Mouse (Mus musculus) stomach, postnatal 0 days (tissue): ENCODE measurements at regions not wholly inside any gene's neighbourhood (a gene's known extent, or its start where the extent isn't known, plus 50 kb on each side); places are given as distances from the start of the nearest gene placed in this dataset.
A peak's percentile ranks its signal among the peaks of the same experiment; 100 is the strongest.

Experiments
- ATAC-seq: fragments of 200-750 bp; cut with Nextera tagmentation; 2 replicates; pipeline ENCODE4 v1.8.0; 2017; ENCODE audit not compliant: low FRiP score, low TSS enrichment
- DNase-seq: peaks from one replicate; pipeline ENCODE4 v3.0.0-alpha.2; 2016; ENCODE audit warnings: low spot score
- H3K27ac ChIP-seq: fragments of 300-500 bp; sonication (generic); replicated peaks from 2 replicates; pipeline ENCODE4 v1.5.1; 2014; ENCODE audit warnings: mild to moderate bottlenecking, control low read depth
- H3K27me3 ChIP-seq: fragments of 300-500 bp; sonication (generic); 2 replicates; pipeline ENCODE4 v1.6.1; 2014; ENCODE audit warnings: low read length; ENCODE audit not compliant: control insufficient read depth, insufficient read depth
- H3K36me3 ChIP-seq: fragments of 300-500 bp; sonication (generic); 2 replicates; pipeline ENCODE4 v1.6.1; 2014; ENCODE audit warnings: low read length, mixed read lengths; ENCODE audit not compliant: control insufficient read depth, insufficient read depth
- H3K4me1 ChIP-seq: fragments of 300-500 bp; sonication (generic); replicated peaks from 2 replicates; pipeline ENCODE4 v1.6.1; 2014; ENCODE audit warnings: antibody characterized with exemption; ENCODE audit not compliant: control insufficient read depth, insufficient read depth
- H3K4me2 ChIP-seq: fragments of 300-500 bp; sonication (generic); replicated peaks from 2 replicates; pipeline ENCODE4 v1.6.1; 2014; ENCODE audit warnings: low read depth, mild to moderate bottlenecking, control low read depth, moderate library complexity
- H3K4me3 ChIP-seq: fragments of 300-500 bp; sonication (generic); 2 replicates; pipeline ENCODE4 v1.5.1; 2014; ENCODE audit warnings: low read depth, low read length, control low read depth
- H3K9ac ChIP-seq: fragments of 300-500 bp; sonication (generic); 2 replicates; pipeline ENCODE4 v1.6.1; 2014; ENCODE audit warnings: mild to moderate bottlenecking, low read length, control low read depth, mixed read lengths
- H3K9me3 ChIP-seq: fragments of 300-500 bp; sonication (generic); 2 replicates; pipeline ENCODE4 v1.6.1; 2016; ENCODE audit warnings: low read length; ENCODE audit not compliant: control insufficient read depth
- CTCF ChIP-seq: IDR thresholded peaks from 2 replicates; pipeline ENCODE4 v1.5.1; 2016; ENCODE audit warnings: antibody characterized with exemption, low read depth, mild to moderate bottlenecking, moderate library complexity
- EP300 ChIP-seq: optimal IDR thresholded peaks from 2 replicates; pipeline ENCODE3; 2016; ENCODE audit warnings: antibody characterized with exemption
- WGBS: fragments of 180-500 bp; shearing (Covaris S2); extraction: QIAGEN DNeasy Blood & Tissue Kit; methylation state at CpG from one replicate; pipeline ENCODE4 v1.1.7; 2014; 5-methylcytosine and 5-hydroxymethylcytosine counted together

DNA sequence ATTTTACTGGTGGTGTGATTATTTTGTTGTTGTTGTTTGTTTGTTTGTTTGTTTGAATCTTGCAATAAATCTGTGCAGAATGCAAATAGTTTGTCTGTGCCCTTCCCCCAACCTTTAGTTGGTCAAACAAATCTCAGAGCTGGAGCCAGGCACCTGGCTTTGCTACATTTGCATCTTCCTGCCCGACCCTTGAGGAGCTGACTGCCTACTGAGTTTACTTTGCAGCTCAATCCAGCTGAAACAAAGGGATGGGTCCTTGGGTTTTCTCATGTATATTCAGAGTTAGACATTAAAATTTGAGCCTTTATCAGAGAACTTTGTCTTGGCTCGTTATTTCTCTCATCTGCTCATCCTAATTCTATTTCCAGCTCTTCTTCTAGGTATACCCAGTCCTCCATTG is 79.4 kb upstream of the BC030870 start:
- 34% methylated on average over 2 of the region's 2 CpGs for WGBS
- no peak overlapping the region for H3K27ac ChIP-seq
- no peak overlapping the region for H3K4me3 ChIP-seq
- H3K4me1 ChIP-seq, result no peaks in the 10 kb centered on the region
- no peaks in the 10 kb centered on the region for H3K27me3 ChIP-seq
- TF ChIP-seq CTCF (no peak), EP300 (no peak)
- no peak overlapping the region for H3K4me2 ChIP-seq
- DNase-seq, result no peak
- no peaks in the 10 kb centered on the region for H3K36me3 ChIP-seq
- no peak for ATAC-seq
- H3K9ac ChIP-seq, result no peak overlapping the region
- no peaks in the 10 kb centered on the region for H3K9me3 ChIP-seq

- no peak for DNase-seq
Observed at GRCm38 (mm10) chr8:65206202-65206601, 76.8 kb upstream of the BC030870 start.

DNA sequence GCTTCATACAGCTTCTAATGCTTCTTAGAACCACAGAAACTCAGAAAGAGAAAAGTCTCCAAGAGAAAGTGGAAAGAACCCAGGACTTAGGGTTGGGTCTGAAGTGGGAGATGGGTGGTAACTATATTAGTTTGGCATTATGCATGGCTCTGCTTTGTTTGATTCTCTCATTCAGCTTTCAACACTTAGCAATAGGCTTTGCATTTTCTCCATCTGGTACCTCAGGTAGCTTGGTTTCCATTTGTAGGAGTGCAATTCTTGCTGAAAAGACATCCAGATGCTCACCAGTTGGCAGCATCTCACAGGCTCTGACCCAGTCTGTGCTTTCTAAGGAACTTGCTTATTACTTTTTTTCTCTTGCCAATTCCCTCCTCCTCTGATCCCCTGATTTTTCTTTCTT is 65.3 kb upstream of the BC030870 start:
- no peaks in the 10 kb centered on the region for H3K36me3 ChIP-seq
- H3K27ac ChIP-seq, result no peak overlapping the region
- H3K27me3 ChIP-seq, result no peaks in the 10 kb centered on the region
- TF ChIP-seq CTCF (no peak), EP300 (no peak)
- H3K4me3 ChIP-seq, result no peak overlapping the region
- DNase-seq (no peak), ATAC-seq (no peak)
- no peak overlapping the region for H3K9ac ChIP-seq
- H3K4me2 ChIP-seq, result no peak overlapping the region
- no peaks in the 10 kb centered on the region for H3K4me1 ChIP-seq
- H3K9me3 ChIP-seq, result no peaks in the 10 kb centered on the region

More at GRCm38 (mm10) chr8:65206202-65206601, 76.8 kb upstream of the BC030870 start:
- peak; percentile 21; the same call in 1 of the 2 replicates for TF ChIP-seq CTCF
- no peak for TF ChIP-seq EP300
- no peak overlapping the region for H3K4me2 ChIP-seq
- no peaks in the 10 kb centered on the region for H3K27me3 ChIP-seq
- no peak overlapping the region for H3K4me3 ChIP-seq
- no peak overlapping the region for H3K9ac ChIP-seq
- H3K36me3 ChIP-seq, result no peaks in the 10 kb centered on the region
- H3K27ac ChIP-seq, result no peak overlapping the region
- H3K4me1 ChIP-seq, result no peaks in the 10 kb centered on the region
- WGBS, result 96% methylated on average over 2 of the region's 2 CpGs
- no peak for ATAC-seq
- no peaks in the 10 kb centered on the region for H3K9me3 ChIP-seq

- DNase-seq, result no peak
- H3K9me3 ChIP-seq, result no peaks in the 10 kb centered on the region
- no peaks in the 10 kb centered on the region for H3K4me1 ChIP-seq
- H3K27me3 ChIP-seq, result no peaks in the 10 kb centered on the region
- no peak overlapping the region for H3K4me3 ChIP-seq
- H3K9ac ChIP-seq, result no peak overlapping the region
- H3K36me3 ChIP-seq, result no peaks in the 10 kb centered on the region
- WGBS, result 75% methylated on average over 6 of the region's 6 CpGs
- no peak overlapping the region for H3K27ac ChIP-seq
- ATAC-seq, result no peak
- H3K4me2 ChIP-seq, result no peak overlapping the region
- TF ChIP-seq CTCF (no peak), EP300 (no peak)
Observed at GRCm38 (mm10) chr8:65194231-65194630, 64.9 kb upstream of the BC030870 start.

DNA sequence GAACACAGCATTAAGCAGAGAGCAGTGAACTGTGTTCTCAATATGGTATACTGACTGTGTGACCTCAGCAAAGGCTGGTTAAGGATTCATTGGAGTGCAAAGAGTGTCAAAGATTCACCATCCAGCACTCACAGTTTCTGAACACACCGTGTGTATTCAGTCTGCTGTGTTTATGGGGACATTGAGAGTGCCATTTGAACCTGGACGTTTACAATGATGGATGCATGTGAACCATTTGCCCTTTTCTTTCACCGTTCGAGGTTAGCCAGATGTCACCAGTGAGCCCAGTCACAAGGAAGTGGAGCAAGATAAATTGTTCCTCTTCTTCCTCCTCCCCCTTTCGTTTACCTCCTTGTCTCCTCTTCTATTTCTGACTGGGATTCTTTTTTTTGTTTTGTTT is 53.0 kb upstream of the BC030870 start:
- H3K4me3 ChIP-seq, result no peak overlapping the region
- WGBS, result 11% methylated on average over 5 of the region's 5 CpGs
- H3K27me3 ChIP-seq, result no peaks in the 10 kb centered on the region
- H3K36me3 ChIP-seq, result no peaks in the 10 kb centered on the region
- TF ChIP-seq CTCF, result no peak
- no peak for TF ChIP-seq EP300
- H3K9ac ChIP-seq, result no peak overlapping the region
- H3K27ac ChIP-seq, result no peak overlapping the region
- H3K4me2 ChIP-seq, result no peak overlapping the region
- DNase-seq, result no peak
- no peak for ATAC-seq
- no peaks in the 10 kb centered on the region for H3K4me1 ChIP-seq
- H3K9me3 ChIP-seq, result no peaks in the 10 kb centered on the region

DNA sequence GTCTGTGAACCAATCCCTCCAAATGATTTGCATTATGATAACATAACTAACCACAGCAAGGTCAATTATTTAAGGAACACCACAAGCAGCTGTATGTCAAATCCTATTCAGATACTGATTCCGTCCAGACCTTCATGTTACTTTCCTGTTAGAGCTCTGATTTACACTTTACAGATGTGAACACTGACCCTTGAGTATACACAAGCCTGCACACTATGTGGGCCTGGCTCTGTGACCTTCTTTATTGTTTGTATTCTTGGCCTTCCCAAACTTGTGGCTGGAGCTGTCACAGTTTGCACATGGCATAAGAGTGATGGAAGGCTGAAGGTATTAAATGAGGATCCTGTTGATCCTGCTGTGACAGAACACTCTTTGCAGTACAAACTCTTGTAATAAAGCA is 51.1 kb upstream of the BC030870 start:
- WGBS, result 35% methylated on average over 1 of the region's 1 CpGs
- Histone ChIP-seq H3K27ac (no peak overlapping the region), H3K27me3 (no peaks in the 10 kb centered on the region), H3K4me1 (no peaks in the 10 kb centered on the region), H3K4me2 (no peak overlapping the region), H3K9ac (no peak overlapping the region), H3K4me3 (no peak overlapping the region), H3K9me3 (no peaks in the 10 kb centered on the region), H3K36me3 (no peaks in the 10 kb centered on the region)
- TF ChIP-seq EP300 (no peak), CTCF (no peak)
- DNase-seq (no peak), ATAC-seq (no peak)
